Mouse (Mus musculus) layer of hippocampus, adult 2 months (tissue): Measurements from ENCODE around the gene Bhmt2. TPM values are rescaled to one million over a fixed set of nuclear protein-coding genes. Genes with fewer than 3 reads are reported as not detected.

ENCODE experiments used
- DNase-seq, 2 experiments: peaks; one replicate each; pipeline ENCODE4 v3.0.0; 2022; ENCODE audit warnings: low spot score in 2 of 2
- H3K27ac ChIP-seq: fragments of 200-600 bp; 2 replicates; pipeline ENCODE4 v1.8.1; 2022
- H3K4me3 ChIP-seq: fragments of 200-600 bp; 2 replicates; pipeline ENCODE4 v1.8.1; 2022; ENCODE audit warnings: mild to moderate bottlenecking
- CTCF ChIP-seq: fragments of 200-600 bp; conservative IDR thresholded peaks from 2 replicates; pipeline ENCODE4 v1.8.1; 2022; ENCODE audit warnings: antibody characterized with exemption, mild to moderate bottlenecking, moderate library complexity
- total RNA-seq, 2 experiments: library from RNA; stranded (reverse); gene quantifications; 2 replicates each; pipeline ENCODE4 v1.2.3; 2021

Bhmt2 gene
- total RNA-seq, 2 experiments from 2014 or later = 0.37 to 0.49 TPM

GRCm38 (mm10) chr13:93685226-93685625 is 11.1 kb upstream of the Bhmt2 start:
- Histone ChIP-seq H3K27ac (no peak overlapping the region), H3K4me3 (no peak overlapping the region)
- no peak for DNase-seq
- no peak for TF ChIP-seq CTCF

DNA sequence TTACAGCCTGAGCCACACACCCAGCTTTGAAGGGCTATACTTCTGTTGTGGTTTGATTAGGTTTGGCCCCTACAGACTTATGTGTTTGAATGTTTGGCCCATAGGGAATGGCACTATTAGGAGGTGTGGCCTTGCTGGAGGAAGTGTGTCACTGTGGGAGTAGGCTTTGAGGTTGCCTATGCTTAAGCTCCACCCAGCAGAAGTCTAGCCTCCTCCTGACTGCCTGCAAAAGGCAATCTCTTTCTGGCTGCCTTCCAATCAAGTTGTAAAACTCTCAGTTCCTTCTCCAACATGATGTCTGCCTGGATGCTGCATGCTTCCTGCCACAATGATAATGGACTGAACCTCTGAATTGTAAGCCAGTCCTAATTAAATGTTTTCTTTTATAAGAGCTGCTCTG is 9.2 kb upstream of the Bhmt2 start:
- TF ChIP-seq CTCF = no peak
- no peak overlapping the region for H3K4me3 ChIP-seq
- no peak for DNase-seq
- H3K27ac ChIP-seq = no peak overlapping the region

DNA sequence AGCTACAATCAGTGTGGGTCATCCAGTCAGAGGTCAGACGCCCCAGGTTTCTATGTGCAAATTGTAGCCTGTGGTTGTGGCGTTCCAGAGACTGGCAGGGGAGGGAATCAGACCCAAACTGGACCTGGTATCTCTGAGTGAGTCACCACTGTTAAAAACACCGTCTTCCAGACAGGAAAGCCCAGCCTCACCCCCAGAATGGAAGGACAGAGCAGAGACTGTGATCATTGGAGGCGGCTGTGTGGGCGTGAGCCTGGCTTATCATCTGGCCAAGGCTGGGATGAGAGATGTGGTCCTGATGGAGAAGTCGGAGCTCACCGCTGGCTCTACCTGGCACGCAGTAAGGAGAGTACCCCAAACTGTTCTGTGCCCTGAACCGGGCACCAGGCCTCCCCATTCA is 2.8 kb upstream of the Bhmt2 start:
- TF ChIP-seq CTCF = no peak
- no peak overlapping the region for H3K27ac ChIP-seq
- DNase-seq = no peak
- H3K4me3 ChIP-seq = no peak overlapping the region

- no peak overlapping the region for H3K27ac ChIP-seq
- no peak overlapping the region for H3K4me3 ChIP-seq
- TF ChIP-seq CTCF = no peak
- DNase-seq = no peak
Observed at GRCm38 (mm10) chr13:93673296-93673695, 806 bp downstream of the Bhmt2 start.

- TF ChIP-seq CTCF = no peak
- H3K4me3 ChIP-seq = no peak overlapping the region
- DNase-seq = no peak
- H3K27ac ChIP-seq = no peak overlapping the region
Observed at GRCm38 (mm10) chr13:93672371-93672770, 1.7 kb downstream of the Bhmt2 start.

GRCm38 (mm10) chr13:93667586-93667985 is 6.5 kb downstream of the Bhmt2 start:
- Histone ChIP-seq H3K4me3 (no peak overlapping the region), H3K27ac (no peak overlapping the region)
- no peak for TF ChIP-seq CTCF
- peak; percentile 18 for DNase-seq

DNA sequence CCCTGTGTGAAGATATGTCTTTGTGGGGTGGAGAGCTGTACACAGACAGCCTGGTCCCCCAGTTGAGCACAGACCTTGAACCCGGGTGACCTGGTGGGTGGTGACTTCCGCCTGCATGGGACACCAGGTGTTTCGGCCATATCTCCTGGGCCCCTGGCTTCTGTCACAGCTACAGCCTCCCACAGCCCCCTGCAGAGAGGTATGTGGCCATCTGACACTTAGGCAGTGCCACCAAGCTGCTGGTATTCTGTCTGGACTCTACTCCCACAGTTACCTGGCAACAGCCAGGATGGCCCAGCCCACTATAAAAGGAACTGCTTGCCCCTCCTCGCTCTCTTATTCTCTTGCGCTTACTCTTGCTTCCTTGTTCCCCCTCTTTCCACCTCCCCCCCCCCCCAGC is 16.2 kb downstream of the Bhmt2 start:
- DNase-seq = no peak
- Histone ChIP-seq H3K27ac (no peak overlapping the region), H3K4me3 (no peak overlapping the region)
- no peak for TF ChIP-seq CTCF

DNA sequence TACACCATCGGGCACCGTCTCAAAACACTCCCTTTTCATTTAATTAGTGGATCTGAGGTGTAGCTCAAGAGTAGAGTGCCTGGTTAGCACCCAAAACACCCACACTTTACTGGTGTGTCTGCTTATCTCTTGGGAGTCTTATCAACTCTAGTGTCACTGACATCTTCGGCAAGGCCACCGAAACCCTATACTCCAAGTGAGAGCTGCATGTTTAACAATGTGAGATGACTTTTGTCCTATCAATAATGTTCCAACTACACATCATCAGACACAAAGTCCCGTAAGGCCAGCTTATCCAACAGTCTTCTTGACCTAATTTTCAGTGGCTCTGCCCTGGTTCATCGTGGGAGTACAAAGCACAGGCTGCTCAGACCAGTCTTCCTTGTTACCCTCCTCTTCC is 20.7 kb downstream of the Bhmt2 start:
- H3K27ac ChIP-seq = no peak overlapping the region
- TF ChIP-seq CTCF = no peak
- H3K4me3 ChIP-seq = no peak overlapping the region
- no peak for DNase-seq

GRCm38 (mm10) chr13:93648387-93649130 is 25.5 kb downstream of the Bhmt2 start:
- no peak for DNase-seq
- no peak for TF ChIP-seq CTCF
- H3K27ac ChIP-seq = no peak overlapping the region
- no peak overlapping the region for H3K4me3 ChIP-seq

GRCm38 (mm10) chr13:93639636-93640035 is 34.5 kb downstream of the Bhmt2 start:
- TF ChIP-seq CTCF = no peak
- DNase-seq = no peak
- H3K27ac ChIP-seq = no peak overlapping the region
- no peak overlapping the region for H3K4me3 ChIP-seq

GRCm38 (mm10) chr13:93637282-93638245 is 36.5 kb downstream of the Bhmt2 start, which contains the start of gene Bhmt:
Gene Bhmt, minus strand, starts transcription at chr13:93637961.
- TF ChIP-seq CTCF = no peak
- no peak for DNase-seq
- H3K4me3 ChIP-seq = no peak within 1 kb of the TSS
- H3K27ac ChIP-seq = no peak within 1 kb of the TSS

DNA sequence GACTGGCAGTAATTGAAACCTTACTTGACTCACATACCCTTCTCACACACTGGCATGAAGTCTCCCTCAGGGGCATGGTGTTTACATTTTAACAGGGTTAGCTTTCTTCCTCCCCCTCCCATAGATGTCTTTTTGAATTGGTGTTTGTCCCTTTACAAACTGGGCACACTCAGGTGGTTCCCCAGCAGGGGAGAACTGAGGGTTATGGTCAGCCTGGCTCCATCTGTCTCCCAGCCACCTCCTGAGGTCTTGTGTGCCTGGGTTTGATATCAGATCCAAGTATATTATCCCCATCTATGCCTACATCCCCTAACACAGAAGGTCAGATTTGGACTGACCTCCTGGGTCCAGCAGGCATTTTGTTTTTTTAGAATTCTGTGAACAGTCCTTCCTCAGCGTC is 37.5 kb downstream of the Bhmt2 start:
- Histone ChIP-seq H3K27ac (no peak overlapping the region), H3K4me3 (no peak overlapping the region)
- TF ChIP-seq CTCF = no peak
- no peak for DNase-seq

GRCm38 (mm10) chr13:93632927-93633326 is 41.2 kb downstream of the Bhmt2 start:
- Histone ChIP-seq H3K4me3 (no peak overlapping the region), H3K27ac (no peak overlapping the region)
- TF ChIP-seq CTCF = no peak
- DNase-seq = no peak
